Mouse (Mus musculus) common myeloid progenitor, adult 5-6 weeks (primary cell): ENCODE measurements around the gene Snx13. TPM values are rescaled to one million over a fixed set of nuclear protein-coding genes. Genes with fewer than 3 reads are reported as not detected.

ENCODE experiments used
- ATAC-seq: replicated peaks from 2 replicates; pipeline ENCODE4 v1.8.0; 2016; ENCODE audit warnings: low read depth, mild to moderate bottlenecking, moderate TSS enrichment, inconsistent platforms; ENCODE audit not compliant: poor library complexity, severe bottlenecking
- total RNA-seq: library from RNA; stranded (forward); fragments of 200-1000, 187-1606 nt; gene quantifications from 2 replicates; pipeline ENCODE4 v1.2.3, GENCODE M21; 2017

Gene Snx13
- total RNA-seq, result 18.7 and 33.2 TPM in 2 replicates

- peak; percentile 81 for ATAC-seq
Observed at GRCm38 (mm10) chr12:35046999-35047319, at the start of gene Snx13. TSS of gene Snx13 (plus strand) at chr12:35047186.

GRCm38 (mm10) chr12:34997597-34998182 is 49.3 kb upstream of the Snx13 start:
- peak; percentile 87 for ATAC-seq

- ATAC-seq, result no peak
Observed at GRCm38 (mm10) chr12:34998778-34999467, 48.1 kb upstream of the Snx13 start.

GRCm38 (mm10) chr12:35000323-35000722 is 46.7 kb upstream of the Snx13 start:
- ATAC-seq, result no peak

- ATAC-seq, result no peak
Observed at GRCm38 (mm10) chr12:35005748-35006147, 41.2 kb upstream of the Snx13 start.

GRCm38 (mm10) chr12:35007851-35008250 is 39.1 kb upstream of the Snx13 start:
- no peak for ATAC-seq

- ATAC-seq, result no peak
Observed at GRCm38 (mm10) chr12:35008340-35009137, 38.4 kb upstream of the Snx13 start.

- peak; percentile 58 for ATAC-seq
Observed at GRCm38 (mm10) chr12:35011462-35011861, 35.5 kb upstream of the Snx13 start.

GRCm38 (mm10) chr12:35013950-35014349 is 33.0 kb upstream of the Snx13 start:
- peak; percentile 33 for ATAC-seq

GRCm38 (mm10) chr12:35016056-35016455 is 30.9 kb upstream of the Snx13 start:
- no peak for ATAC-seq

- no peak for ATAC-seq
Observed at GRCm38 (mm10) chr12:35016481-35017250, 30.3 kb upstream of the Snx13 start.

- ATAC-seq, result peak; percentile 76
Observed at GRCm38 (mm10) chr12:35018679-35019237, 28.2 kb upstream of the Snx13 start.

GRCm38 (mm10) chr12:35021285-35021684 is 25.7 kb upstream of the Snx13 start:
- ATAC-seq, result no peak

GRCm38 (mm10) chr12:35022066-35022465 is 24.9 kb upstream of the Snx13 start:
- ATAC-seq, result no peak

GRCm38 (mm10) chr12:35025916-35026432 is 21.0 kb upstream of the Snx13 start:
- ATAC-seq, result peak; percentile 98

- no peak for ATAC-seq
Observed at GRCm38 (mm10) chr12:35027533-35027932, 19.5 kb upstream of the Snx13 start.

- peak; percentile 68 for ATAC-seq
Observed at GRCm38 (mm10) chr12:35038668-35039570, 8.1 kb upstream of the Snx13 start.

GRCm38 (mm10) chr12:35039571-35039936 is 7.4 kb upstream of the Snx13 start:
- no peak for ATAC-seq

GRCm38 (mm10) chr12:35041964-35042363 is 5.0 kb upstream of the Snx13 start:
- ATAC-seq, result peak; percentile 40
